ENCODE assay signal across 8 mouse cellular contexts in genomic region chr3:53590139-53590621, GRCm38 (mm10).
DNase-seq lines count a peak whose midpoint lies in the region; ATAC-seq and TF ChIP-seq lines count a peak whose summit lies in the region.

No protein-coding gene starts in this region.

- no peak for TF ChIP-seq POLR2A in CH12.LX (IDR thresholded peaks at IDR 0.05; ENCODE audit: low read depth, low read length)
- no peak for TF ChIP-seq POLR2A in lung, adult 2 months (IDR thresholded peaks at IDR 0.05; ENCODE audit: borderline replicate concordance, extremely low read depth, low read depth, low read length)

- in situ Hi-C loops in CH12.LX (cut with MboI; ENCODE audit: low pct_ligation_motif_present, low pct_unique_long_range_greater_than_20kb, low sequenced_read_pairs) = no loop called here
- in situ Hi-C loops in Patski (cut with MboI; ENCODE audit: low pct_unique_long_range_greater_than_20kb) = loop anchor here (5.0 kb wide), 2 partner anchors 137 to 1092 kb away; no protein-coding TSS in a partner anchor

- CTCF ChIA-PET in Patski (lab: Charles Lee) = interaction anchor here (1.1 to 1.8 kb wide), 2 partner anchors 10 to 16 kb away, joined by 3 read pairs; no protein-coding TSS in a partner anchor

- no peaks in the 10 kb centered on the region for H3K36me3 ChIP-seq in CH12.LX (replicated peaks in 1 of 2; ENCODE audit: control insufficient read depth in 1 of 2, insufficient read depth in 1 of 2, low read length in 1 of 2)

- peak overlapping the region; percentile 15; the same call in 1 of the 2 replicates for H3K4me2 ChIP-seq in CH12.LX (ENCODE audit: insufficient read depth, low read depth, poor library complexity, severe bottlenecking)

- H3K27me3 ChIP-seq in CH12.LX (replicated peaks) (no peaks in the 10 kb centered on the region), Patski (peaks cover 66% of the 10 kb centered on the region)

- POLR2A ChIA-PET in Patski (lab: Charles Lee) = interaction anchor here (0.7 kb wide), 2 partner anchors 23 to 303 kb away, joined by 4 to 6 read pairs; no protein-coding TSS in a partner anchor

- H3K9me3 ChIP-seq in CH12.LX (replicated peaks; ENCODE audit: low read length) = no peaks in the 10 kb centered on the region

- no peak overlapping the region for H3K4me3 ChIP-seq in CH12.LX (replicated peaks in 1 of 3; ENCODE audit: low read depth in 2 of 3, low read length in 2 of 3, poor library complexity in 1 of 3)
- no peak overlapping the region for H3K4me3 ChIP-seq in lung, adult 2 months (replicated peaks; ENCODE audit: extremely low read depth, low read depth, low read length)

- no peak overlapping the region for H3K9ac ChIP-seq in CH12.LX (ENCODE audit: insufficient read depth, low read depth)

- intact Hi-C loops in heart, postnatal 10 days (cut with DNase I) = loop anchor here (1.0 kb wide), 2 partner anchors 68 to 139 kb away; no protein-coding TSS in a partner anchor

- TF ChIP-seq EP300 in CH12.LX (IDR thresholded peaks at IDR 0.05; ENCODE audit: low read length) = no peak

- dilution Hi-C loops in CH12.LX (cut with MboI; ENCODE audit: extremely low pct_ligation_motif_present, extremely low pct_unique_long_range_greater_than_20kb, low sequenced_read_pairs) = no loop called here

- H3K4me1 ChIP-seq in CH12.LX (ENCODE audit: control insufficient read depth in 1 of 2, insufficient read depth in 2 of 2) = peaks cover 0 to 2% of the 10 kb centered on the region in 2 experiments; a peak in 1 of 4 replicates
- H3K4me1 ChIP-seq in lung, adult 2 months (ENCODE audit: control insufficient read depth, insufficient read depth, low read length) = no peaks in the 10 kb centered on the region

- H3K27ac ChIP-seq in CH12.LX (ENCODE audit: insufficient read depth, low read depth) = no peak overlapping the region

- H3K79me2 ChIP-seq in CH12.LX (replicated peaks; ENCODE audit: control insufficient read depth, extremely low read depth, insufficient read depth, poor library complexity, severe bottlenecking) = no peaks in the 10 kb centered on the region

- ATAC-seq in Patski = peak; percentile 62
- no peak for ATAC-seq in megakaryocyte, adult 5-6 weeks (ENCODE audit: poor library complexity, severe bottlenecking)

- peak; percentile 61 for TF ChIP-seq RAD21 in CH12.LX (IDR thresholded peaks at IDR 0.05; ENCODE audit: low read depth, low read length)

- WGBS in lung, adult 2 months = 0% methylated on average over 2 of the region's 2 CpGs

- DNase-seq in CH12.LX (ENCODE audit: extremely low read depth) (peak; percentile 42), Patski (ENCODE audit: low read depth, low spot score) (no peak)
- DNase-seq in embryo, embryonic 11.5 days (ENCODE audit: low read depth, low spot score) = peak; percentile 59
- DNase-seq in heart, postnatal 10 days = peak; percentile 53 to 82
- DNase-seq in kidney, postnatal 36 days = peak; percentile 65 to 85
- DNase-seq in lung, adult 2 months = peak; percentile 39
- DNase-seq in right cerebral cortex, adult 18-20 months = peak; percentile 54

- TF ChIP-seq CTCF in CH12.LX (conservative IDR thresholded peaks at IDR 0.05 in 1 of 2, IDR thresholded peaks at IDR 0.05 in 1 of 2; ENCODE audit: low read depth in 2 of 2, low read length in 2 of 2) (peak; percentile 30 to 70; a peak in 3 of 4 replicates), Patski (IDR thresholded peaks at IDR 0.05) (peak; percentile 75)
- 0 out of 2 replicates have a peak, but pooled peaks have one; percentile 23 for TF ChIP-seq CTCF in lung, adult 2 months (IDR thresholded peaks at IDR 0.05; ENCODE audit: insufficient read depth, low read length)

TF ChIP-seq in CH12.LX, 34 proteins besides CTCF, POLR2A, EP300 and RAD21:
- TF ChIP-seq MAX (IDR thresholded peaks at IDR 0.05; ENCODE audit: low read length) (no peak), MAFK (IDR thresholded peaks at IDR 0.05; ENCODE audit: insufficient replicate concordance, low read length) (no peak), RCOR1 (conservative IDR thresholded peaks at IDR 0.05; ENCODE audit: low read depth, low read length) (no peak), SMC3 (IDR thresholded peaks at IDR 0.05; ENCODE audit: low read depth, low read length) (peak; percentile 76), ETS1 (conservative IDR thresholded peaks at IDR 0.05; ENCODE audit: low read depth, low read length) (no peak), POLR2AphosphoS2 (IDR thresholded peaks at IDR 0.05; ENCODE audit: low read depth, low read length) (no peak), JUN (IDR thresholded peaks at IDR 0.05; ENCODE audit: insufficient read depth, low read depth, low read length) (no peak), JUND (conservative IDR thresholded peaks at IDR 0.05; ENCODE audit: low read depth, low read length) (no peak), NRF1 (IDR thresholded peaks at IDR 0.05; ENCODE audit: low read depth, low read length) (no peak), BHLHE40 (IDR thresholded peaks at IDR 0.05; ENCODE audit: low read depth, low read length) (no peak), ZMIZ1 (IDR thresholded peaks at IDR 0.05; ENCODE audit: low read depth, low read length) (no peak), ZKSCAN1 (IDR thresholded peaks at IDR 0.05; ENCODE audit: borderline replicate concordance, low read depth, low read length) (no peak), ZC3H11A (IDR thresholded peaks at IDR 0.05; ENCODE audit: low read depth, low read length) (peak; percentile 26; the same call in 1 of the 2 replicates), TBP (conservative IDR thresholded peaks at IDR 0.05; ENCODE audit: low read depth, low read length) (no peak), CHD2 (IDR thresholded peaks at IDR 0.05; ENCODE audit: low read length) (no peak), HCFC1 (IDR thresholded peaks at IDR 0.05; ENCODE audit: low read depth, low read length) (no peak)

Comparison
In these comparisons a context has a peak if more than half of its experiments do, and no peak if none do; other contexts are left out.
1. CTCF ChIP-seq: peak in every context shown above with its lines; median percentile 75 in Patski; 50 in CH12.LX; 23 in lung, adult 2 months.